Mouse (Mus musculus) liver, postnatal 0 days (tissue): ENCODE measurements around the gene Ift122.

Experiments used
- CTCF ChIP-seq: sonication (generic); IDR thresholded peaks from 2 replicates; pipeline ENCODE4 v1.5.1; 2016; ENCODE audit warnings: antibody characterized with exemption, low read depth
- EP300 ChIP-seq: IDR thresholded peaks from 2 replicates; pipeline ENCODE4 v1.6.1; 2016; ENCODE audit warnings: antibody characterized with exemption, low read depth, mild to moderate bottlenecking

DNA sequence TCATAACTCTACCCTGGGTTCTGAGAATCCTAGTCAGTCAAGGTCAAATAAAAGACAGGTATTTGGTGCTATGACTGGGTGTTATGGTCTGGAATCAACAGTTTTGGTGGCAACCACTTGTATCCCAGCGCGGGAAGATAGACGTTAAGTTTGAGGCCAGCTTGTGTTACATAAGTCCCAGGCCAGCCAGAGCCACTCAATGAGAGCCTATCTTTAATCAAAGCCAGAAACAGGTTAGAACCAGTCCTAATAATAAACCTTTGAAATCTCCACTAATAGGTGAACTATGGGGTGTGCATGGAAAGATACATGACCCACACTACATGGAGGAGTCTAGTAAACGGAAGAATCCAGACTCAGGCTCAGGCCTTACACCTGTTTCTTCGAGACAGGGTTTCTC lies 14.5 kb upstream of the Ift122 start:
- TF ChIP-seq CTCF (no peak), EP300 (no peak)
